Mouse (Mus musculus) stomach, embryonic 14.5 days (tissue): Measurements from ENCODE around the gene Scgb1b19. TPM values are rescaled to one million over a fixed set of nuclear protein-coding genes. Genes with fewer than 3 reads are reported as not detected.
"Not testable (repeated sequence)": the region's sequence is repeated elsewhere in the genome, so short reads cannot be mapped to it uniquely, and the experiment has no call there.

Experiments
- ATAC-seq: fragments of 200-750 bp; cut with Nextera tagmentation; 2 replicates; pipeline ENCODE4 v1.8.0; 2017; ENCODE audit warnings: low read depth, moderate TSS enrichment; ENCODE audit not compliant: insufficient number of reproducible peaks, insufficient read depth, low FRiP score
- H3K27ac ChIP-seq: fragments of 300-500 bp; sonication (generic); 2 replicates; pipeline ENCODE4 v1.5.1; 2014; ENCODE audit warnings: mild to moderate bottlenecking, low read length, moderate library complexity, mixed read lengths
- H3K27me3 ChIP-seq: fragments of 300-500 bp; sonication (generic); 2 replicates; pipeline ENCODE4 v1.6.1; 2014; ENCODE audit warnings: low read length, control low read depth, mixed read lengths; ENCODE audit not compliant: control insufficient read depth, insufficient read depth
- H3K36me3 ChIP-seq: fragments of 300-500 bp; sonication (generic); 2 replicates; pipeline ENCODE4 v1.6.1; 2014; ENCODE audit warnings: mild to moderate bottlenecking, control low read depth, low read length, moderate library complexity, mixed read lengths; ENCODE audit not compliant: control insufficient read depth, insufficient read depth
- H3K4me1 ChIP-seq: fragments of 300-500 bp; sonication (generic); 2 replicates; pipeline ENCODE4 v1.6.1; 2014; ENCODE audit warnings: low read length, control low read depth, mixed read lengths; ENCODE audit not compliant: control insufficient read depth, insufficient read depth
- H3K4me2 ChIP-seq: fragments of 300-500 bp; sonication (generic); replicated peaks from 2 replicates; pipeline ENCODE4 v1.6.1; 2014; ENCODE audit warnings: low read depth, low read length, control low read depth
- H3K4me3 ChIP-seq: fragments of 300-500 bp; sonication (generic); 2 replicates; pipeline ENCODE4 v1.5.1; 2014; ENCODE audit warnings: low read depth, low read length, control low read depth
- H3K9ac ChIP-seq: fragments of 300-500 bp; sonication (generic); replicated peaks from 2 replicates; pipeline ENCODE4 v1.6.1; 2014; ENCODE audit warnings: low read depth, mild to moderate bottlenecking, control low read depth, low read length, moderate library complexity, mixed read lengths
- H3K9me3 ChIP-seq: fragments of 300-500 bp; sonication (generic); 2 replicates; pipeline ENCODE4 v1.6.1; 2016; ENCODE audit warnings: low read depth, low read length, control low read depth; ENCODE audit not compliant: control insufficient read depth
- WGBS: fragments of 180-500 bp; shearing (Covaris S2); extraction: QIAGEN DNeasy Blood & Tissue Kit; methylation state at CpG from one replicate; pipeline ENCODE4 v1.1.7; 2014; 5-methylcytosine and 5-hydroxymethylcytosine counted together
- polyA plus RNA-seq: library from polyadenylated mRNA; unstranded; fragments of >200 nt; fragmentation: Nextera tagmentation; extraction: Ambion mirVana; gene quantifications from 2 replicates; pipeline ENCODE4 v1.2.1, GENCODE M21; 2014

Scgb1b19 gene
- polyA plus RNA-seq = not detected in 2 replicates

DNA sequence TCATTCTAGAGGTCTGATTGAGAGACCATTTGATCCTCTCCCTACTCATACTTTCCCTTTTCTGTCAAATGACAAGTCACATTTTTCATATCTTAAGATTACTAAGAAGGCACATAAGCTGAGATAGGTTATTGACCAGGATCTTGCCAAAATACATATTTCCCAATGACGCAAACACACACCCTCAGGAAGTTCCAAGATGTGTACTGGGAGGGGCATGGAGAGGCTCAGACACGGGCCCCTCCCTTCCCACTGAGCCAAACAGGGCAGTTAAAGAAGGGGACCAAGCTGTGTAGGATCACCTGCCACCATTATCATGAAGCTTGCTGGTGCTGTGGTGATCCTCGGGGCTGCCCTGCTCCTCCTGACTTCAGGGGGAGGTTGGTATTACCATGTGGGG, at the start of gene Scgb1b19:
Scgb1b19 (plus strand) TSS at position 301 of the 400 bp plus-strand sequence.
- 95% methylated on average over 2 of the region's 3 CpGs for WGBS
- not testable (repeated sequence) for H3K4me3 ChIP-seq, H3K27ac ChIP-seq, H3K9ac ChIP-seq, H3K36me3 ChIP-seq, H3K4me1 ChIP-seq, H3K4me2 ChIP-seq, H3K9me3 ChIP-seq, H3K27me3 ChIP-seq, ATAC-seq

GRCm38 (mm10) chr7:33280238-33280637, 6.9 kb upstream of the Scgb1b19 start, which contains the start of gene Scgb2b19:
Gene Scgb2b19, minus strand, starts transcription at chr7:33280338.
- not testable (repeated sequence) for H3K36me3 ChIP-seq, ATAC-seq, H3K4me2 ChIP-seq

More at GRCm38 (mm10) chr7:33280238-33280637, 6.9 kb upstream of the Scgb1b19 start, which contains the start of gene Scgb2b19:
- not testable (repeated sequence) for H3K9me3 ChIP-seq, H3K4me3 ChIP-seq, H3K27ac ChIP-seq, H3K27me3 ChIP-seq, H3K9ac ChIP-seq, H3K4me1 ChIP-seq

Other genes with a start within 250 kb of the Scgb1b19 start
- gene Scgb2b17, start 230.7 kb upstream of the Scgb1b19 start, polyA plus RNA-seq = not detected in 2 replicates
- not detected in 2 replicates for gene Scgb1b17, start 223.8 kb upstream of the Scgb1b19 start, polyA plus RNA-seq
- not detected in 2 replicates for gene Scgb2b18, start 113.4 kb upstream of the Scgb1b19 start, polyA plus RNA-seq
- not detected in 2 replicates for gene Scgb1b18, start 101.7 kb upstream of the Scgb1b19 start, polyA plus RNA-seq
- gene Scgb2b19, start 7.0 kb upstream of the Scgb1b19 start, polyA plus RNA-seq = not detected in 2 replicates
- gene Scgb2b20, start 79.0 kb downstream of the Scgb1b19 start, polyA plus RNA-seq = not detected in 2 replicates
- gene Scgb1b20, start 85.9 kb downstream of the Scgb1b19 start, polyA plus RNA-seq = not detected in 2 replicates
- not detected in 2 replicates for gene Scgb2b21, start 233.2 kb downstream of the Scgb1b19 start, polyA plus RNA-seq